Mouse (Mus musculus): ENCODE results near the gene Agxt2. TPM values are rescaled to one million over a fixed set of nuclear protein-coding genes. Genes with fewer than 3 reads are reported as not detected.

Gene Agxt2
- total RNA-seq (2023), result not detected

DNA sequence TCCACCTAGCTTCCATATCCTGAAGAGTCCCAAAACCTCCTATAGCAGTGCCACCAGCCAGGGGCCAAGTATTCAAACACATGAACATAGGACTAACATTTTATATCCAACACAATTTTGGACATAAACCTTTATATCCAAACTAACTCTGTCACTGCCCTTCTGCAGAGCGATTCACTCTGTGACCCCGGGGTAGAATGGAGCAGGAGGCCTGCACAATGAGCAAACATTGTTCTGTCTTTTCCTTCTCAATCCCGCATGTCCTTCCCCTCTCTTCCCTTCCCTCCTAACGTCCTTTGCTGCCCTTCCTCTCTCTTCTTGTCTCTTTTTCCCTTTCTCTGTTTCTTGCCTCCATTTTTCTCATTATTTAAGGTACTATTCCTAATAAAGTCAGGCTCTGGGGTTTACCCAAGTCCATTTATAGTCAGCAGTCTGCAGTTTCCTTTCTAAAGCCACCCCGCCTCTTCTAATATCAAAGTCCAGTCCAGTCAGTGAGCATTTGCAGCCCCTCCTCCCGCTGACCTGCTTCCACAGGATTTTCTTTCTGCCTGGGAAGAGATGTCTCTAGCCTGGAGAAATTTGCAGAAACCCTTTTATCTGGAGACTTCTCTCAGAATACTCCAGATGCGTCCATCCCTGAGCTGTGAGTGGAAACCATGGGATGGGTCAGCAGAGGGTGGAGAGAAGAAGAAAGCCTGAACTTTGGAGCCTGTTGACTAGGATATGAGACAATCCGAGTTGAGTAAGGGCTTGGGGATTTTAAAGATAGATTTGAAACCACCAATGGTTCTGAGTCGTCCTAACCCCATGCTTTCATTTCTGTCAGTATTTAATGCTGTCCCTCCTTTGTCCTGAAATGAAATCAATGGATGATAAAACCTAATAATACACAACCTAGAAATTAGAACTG is at the start of gene Agxt2:
Agxt2 (plus strand) TSS at position 494 of the 910 bp plus-strand sequence.

GRCm38 (mm10) chr15:10325080-10325479 is 33.3 kb upstream of the Agxt2 start, which contains the start of gene Gm21973:
Gene Gm21973, plus strand, starts transcription at chr15:10325380.

Other genes with a start within 250 kb of the Agxt2 start
- not detected for gene Prlr, start 181.3 kb upstream of the Agxt2 start, total RNA-seq (2023)
- not detected for gene Gm21973, start 33.2 kb upstream of the Agxt2 start, total RNA-seq (2023)
- 10 to 100 TPM; 33.2 to 35.9 TPM for gene Dnajc21, start 112.0 kb downstream of the Agxt2 start, total RNA-seq (2023)
- gene Brix1, start 127.4 kb downstream of the Agxt2 start, total RNA-seq (2023), result 10 to 100 TPM; 48.1 to 49.8 TPM
- 10 to 100 TPM; 34.5 to 40.7 TPM for gene Rad1, start 127.5 kb downstream of the Agxt2 start, total RNA-seq (2023)
- not detected for gene Ttc23l, start 200.1 kb downstream of the Agxt2 start, total RNA-seq (2023)